Mouse (Mus musculus): ENCODE data around the gene Vamp3. TPM values are rescaled to one million over a fixed set of nuclear protein-coding genes. Genes with fewer than 3 reads are reported as not detected.

Gene Vamp3
- 52.5 and 58.3 TPM in 2 replicates for polyA plus RNA-seq (2015; fragmentation: Nextera tagmentation; extraction: Ambion mirVana)

GRCm38 (mm10) chr4:151057347-151058321 lies at the start of gene Vamp3:
Gene Vamp3 (minus strand): TSS chr4:151057963.

GRCm38 (mm10) chr4:151089270-151089669 lies 31.5 kb upstream of the Vamp3 start, which contains the start of gene Gm13090:
Gene Gm13090 (plus strand): TSS chr4:151089570.

GRCm38 (mm10) chr4:151044037-151044943 lies 13.5 kb downstream of the Vamp3 start, which contains the start of gene Per3:
Gene Per3 (minus strand): TSS chr4:151044665.

Other genes starting within 250 kb of the Vamp3 start
- 5.7 and 7.0 TPM in 2 replicates for gene Errfi1, start 204.0 kb downstream of the Vamp3 start, polyA plus RNA-seq (2015; fragmentation: Nextera tagmentation; extraction: Ambion mirVana)
- 285 and 287 TPM in 2 replicates for gene Park7, start 143.5 kb downstream of the Vamp3 start, polyA plus RNA-seq (2015; fragmentation: Nextera tagmentation; extraction: Ambion mirVana)
- gene Tnfrsf9, start 143.4 kb downstream of the Vamp3 start, polyA plus RNA-seq (2015; fragmentation: Nextera tagmentation; extraction: Ambion mirVana): 0.64 and 0.72 TPM in 2 replicates
- gene Uts2, start 60.9 kb downstream of the Vamp3 start, polyA plus RNA-seq (2015; fragmentation: Nextera tagmentation; extraction: Ambion mirVana): not detected in 2 replicates
- 4.4 and 5.9 TPM in 2 replicates for gene Per3, start 13.3 kb downstream of the Vamp3 start, polyA plus RNA-seq (2015; fragmentation: Nextera tagmentation; extraction: Ambion mirVana)
- not detected in 2 replicates for gene Gm13090, start 31.6 kb upstream of the Vamp3 start, polyA plus RNA-seq (2015; fragmentation: Nextera tagmentation; extraction: Ambion mirVana)